In the genomic region with DNA sequence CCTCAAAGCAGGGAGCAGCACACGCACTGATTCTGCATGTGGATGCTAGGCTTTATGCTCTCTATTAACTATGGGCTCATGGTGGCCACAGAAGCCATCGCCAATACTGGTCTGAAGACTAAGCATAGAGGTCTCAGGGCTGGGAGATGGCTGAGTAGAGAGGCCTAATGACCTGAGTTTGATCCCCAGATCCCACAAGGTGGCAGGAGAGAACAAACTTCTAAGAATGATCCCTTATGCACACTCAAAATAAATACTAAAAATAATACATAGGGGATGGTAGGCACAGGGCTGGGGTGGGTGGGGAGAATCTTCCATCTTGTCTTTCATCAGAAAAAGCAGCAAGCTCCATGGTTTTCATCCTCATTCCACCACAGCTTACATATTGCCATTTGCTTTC, we compare ENCODE assay signal across 12 mouse cellular contexts.
DNase-seq lines count a peak whose midpoint lies in the region; TF ChIP-seq lines count a peak whose summit lies in the region.
"Had no signal": no experiment of that assay in that cellular context is flagged by ENCODE, and none has a peak within 500 bp of the region (broad histone marks: within the 10 kb centered on the region; RNA-seq: fewer than 3 reads in every experiment).

No protein-coding gene starts in this region.

- no peak for TF ChIP-seq POLR2A in heart, adult 2 months (IDR thresholded peaks at IDR 0.05; ENCODE audit: insufficient read depth, low read depth, low read length)

- 99% methylated on average over 2 of the region's 2 CpGs for WGBS in heart, adult 2 months

- no peak overlapping the region for H3K4me3 ChIP-seq in heart, adult 2 months
- no peak overlapping the region for H3K4me3 ChIP-seq in left cerebral cortex, adult 2 months
- H3K4me3 ChIP-seq: embryonic facial prominence, embryonic 15.5 days; forebrain, embryonic 15.5 days; hindbrain, embryonic 10.5 days had no signal

- TF ChIP-seq EP300 in heart, adult 2 months (IDR thresholded peaks at IDR 0.05; ENCODE audit: insufficient read depth, low read depth, low read length) = no peak

- H3K4me1 ChIP-seq in heart, adult 2 months (ENCODE audit: control insufficient read depth, insufficient read depth, low read length) = no peaks in the 10 kb centered on the region; the same call in 1 of the 2 replicates
- H3K4me1 ChIP-seq: embryonic facial prominence, embryonic 15.5 days; forebrain, embryonic 15.5 days; hindbrain, embryonic 10.5 days had no signal

- DNase-seq in heart, adult 2 months = no peak
- no peak for DNase-seq in heart, adult 11 months
- DNase-seq in left cerebral cortex, adult 2 months (ENCODE audit: extremely low spot score in 1 of 2, low spot score in 2 of 2) = no peak
- DNase-seq in left cerebral cortex, postnatal 10 days (ENCODE audit: extremely low spot score in 1 of 2, low spot score in 2 of 2) = no peak
- peak; percentile 29 for DNase-seq in 3T3-L1 (ENCODE audit: low read depth, low spot score)
- DNase-seq in NIH3T3 (ENCODE audit: low read depth) = peak; percentile 54
- no peak for DNase-seq in neural tube, embryonic 10.5 days (ENCODE audit: extremely low spot score, low spot score)
- no peak for DNase-seq in gastrocnemius, postnatal 14 days
- DNase-seq: lung, adult 2 months had no signal

- H3K9ac ChIP-seq in heart, adult 2 months (ENCODE audit: low read depth, low read length) = no peak overlapping the region
- H3K9ac ChIP-seq: embryonic facial prominence, embryonic 15.5 days; forebrain, embryonic 15.5 days had no signal

- H3K36me3 ChIP-seq in heart, adult 2 months (ENCODE audit: control insufficient read depth, insufficient read depth, low read length) = peaks cover 8% of the 10 kb centered on the region

- H3K27ac ChIP-seq in heart, adult 2 months = no peak overlapping the region
- no peak overlapping the region for H3K27ac ChIP-seq in left cerebral cortex, adult 2 months
- H3K27ac ChIP-seq: embryonic facial prominence, embryonic 15.5 days; forebrain, embryonic 15.5 days; hindbrain, embryonic 10.5 days had no signal

- TF ChIP-seq CTCF in heart, adult 2 months (IDR thresholded peaks at IDR 0.05) = peak; percentile 64
- TF ChIP-seq CTCF in left cerebral cortex, adult 2 months (IDR thresholded peaks at IDR 0.05) = peak; percentile 30

- H3K79me2 ChIP-seq in heart, adult 2 months (replicated peaks; ENCODE audit: control insufficient read depth, insufficient read depth, low read length) = no peaks in the 10 kb centered on the region

- intact Hi-C loops in heart, adult 2 months (cut with DNase I) = loop anchor here (1.0 to 5.0 kb wide), 3 partner anchors 70 to 193 kb away; a partner anchor contains a TSS
- intact Hi-C loops in left cerebral cortex, adult 2 months (cut with DNase I) = no loop called here
- intact Hi-C loops in left cerebral cortex, postnatal 10 days (cut with DNase I) = no loop called here
- intact Hi-C loops in gastrocnemius, postnatal 14 days (cut with DNase I; ENCODE audit: low total_unique reads) = no loop called here

- no peaks in the 10 kb centered on the region for H3K27me3 ChIP-seq in heart, adult 2 months (ENCODE audit: control insufficient read depth, insufficient read depth, low read length)
- H3K27me3 ChIP-seq: embryonic facial prominence, embryonic 15.5 days; forebrain, embryonic 15.5 days had no signal

Comparison
In these comparisons a context has a peak if more than half of its experiments do, and no peak if none do; other contexts are left out.
1. DNase-seq: peak in 3T3-L1 (single experiment) and NIH3T3 (single experiment); none in heart, adult 2 months (0 of 2), heart, adult 11 months (single experiment), left cerebral cortex, adult 2 months (0 of 2), left cerebral cortex, postnatal 10 days (0 of 2), neural tube, embryonic 10.5 days (single experiment) and gastrocnemius, postnatal 14 days (single experiment).